ENCODE assay signal across 8 mouse cellular contexts in the genomic region with DNA sequence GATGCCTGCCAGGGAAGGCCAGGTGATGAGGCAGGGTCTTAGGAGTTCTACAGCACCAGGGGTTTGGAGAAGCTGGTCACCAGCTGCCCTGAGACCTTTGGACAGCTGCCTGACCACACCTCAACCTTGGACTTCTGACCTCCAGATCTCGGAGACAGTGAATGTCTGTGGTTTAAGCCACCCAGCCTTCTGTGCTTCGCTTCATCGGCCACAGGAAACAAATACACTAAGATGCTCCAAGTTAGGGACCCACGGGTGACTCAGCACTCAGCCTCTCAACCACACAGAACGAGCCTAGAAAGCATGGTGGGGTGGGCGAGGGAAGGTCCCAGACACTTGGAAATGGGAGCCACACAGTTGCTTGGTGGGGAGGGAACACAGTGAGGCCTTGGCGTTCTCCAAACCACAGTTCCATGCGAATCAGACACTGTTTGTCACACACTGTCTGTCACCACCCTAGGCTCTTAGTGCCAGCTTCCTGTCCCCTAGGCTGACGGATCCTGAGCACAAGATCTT.
DNase-seq lines count a peak whose midpoint lies in the region; ATAC-seq lines count a peak whose summit lies in the region.

No protein-coding gene starts in this region.

- intact Hi-C loops in heart, postnatal 36 days (cut with DNase I): no loop called here

- no peaks in the 10 kb centered on the region for H3K36me3 ChIP-seq in heart, embryonic 11.5 days (ENCODE audit: control insufficient read depth, insufficient read depth, low read length)
- H3K36me3 ChIP-seq in embryonic facial prominence, embryonic 15.5 days: no peaks in the 10 kb centered on the region
- H3K36me3 ChIP-seq in limb, embryonic 15.5 days: no peaks in the 10 kb centered on the region

- no peak overlapping the region for H3K4me3 ChIP-seq in heart, embryonic 11.5 days (ENCODE audit: low read depth, low read length)
- H3K4me3 ChIP-seq in embryonic facial prominence, embryonic 15.5 days (replicated peaks): no peak overlapping the region
- no peak overlapping the region for H3K4me3 ChIP-seq in limb, embryonic 15.5 days

- no peak for ATAC-seq in heart, embryonic 11.5 days (replicated peaks; ENCODE audit: insufficient number of reproducible peaks, low FRiP score, low TSS enrichment)
- no peak for ATAC-seq in embryonic facial prominence, embryonic 15.5 days (ENCODE audit: insufficient number of reproducible peaks, low FRiP score, low TSS enrichment, low read depth)
- ATAC-seq in limb, embryonic 15.5 days (ENCODE audit: insufficient number of reproducible peaks, low FRiP score, low TSS enrichment, low read depth): no peak

- DNase-seq in heart, postnatal 36 days: no peak
- peak; percentile 85 for DNase-seq in 416B (ENCODE audit: low read depth)
- DNase-seq in right cerebral cortex, postnatal 36 days (ENCODE audit: low spot score in 2 of 2): no peak
- no peak for DNase-seq in frontal cortex, adult 2 months (ENCODE audit: extremely low spot score in 1 of 2, low spot score in 1 of 2)
- DNase-seq in layer of hippocampus, postnatal 36 days: no peak

- H3K9me3 ChIP-seq in heart, embryonic 11.5 days (replicated peaks; ENCODE audit: control insufficient read depth, low read length): no peaks in the 10 kb centered on the region
- no peaks in the 10 kb centered on the region for H3K9me3 ChIP-seq in embryonic facial prominence, embryonic 15.5 days (replicated peaks)
- H3K9me3 ChIP-seq in limb, embryonic 15.5 days: no peaks in the 10 kb centered on the region

- 0 out of 2 replicates have a peak overlapping the region, but pooled peaks have one; percentile 22 for H3K27ac ChIP-seq in heart, embryonic 11.5 days (ENCODE audit: low read depth, low read length)
- H3K27ac ChIP-seq in embryonic facial prominence, embryonic 15.5 days (replicated peaks): peak overlapping the region; percentile 40
- H3K27ac ChIP-seq in limb, embryonic 15.5 days: peak overlapping the region; percentile 28; the same call in 1 of the 2 replicates

- peaks cover 23% of the 10 kb centered on the region for H3K4me1 ChIP-seq in heart, embryonic 11.5 days (ENCODE audit: control insufficient read depth, insufficient read depth, low read length)
- H3K4me1 ChIP-seq in embryonic facial prominence, embryonic 15.5 days: peaks cover 28% of the 10 kb centered on the region
- peaks cover 40% of the 10 kb centered on the region for H3K4me1 ChIP-seq in limb, embryonic 15.5 days

- WGBS in heart, embryonic 11.5 days (ENCODE audit: insufficient replicate concordance): 58% methylated on average over 9 of the region's 9 CpGs
- WGBS in embryonic facial prominence, embryonic 15.5 days: 62% methylated on average over 9 of the region's 9 CpGs
- WGBS in limb, embryonic 15.5 days: 70% methylated on average over 9 of the region's 9 CpGs

- H3K27me3 ChIP-seq in heart, embryonic 11.5 days (ENCODE audit: control insufficient read depth, insufficient read depth, low read length): peaks cover 7% of the 10 kb centered on the region
- H3K27me3 ChIP-seq in embryonic facial prominence, embryonic 15.5 days: no peaks in the 10 kb centered on the region
- H3K27me3 ChIP-seq in limb, embryonic 15.5 days: no peaks in the 10 kb centered on the region

- no peak overlapping the region for H3K4me2 ChIP-seq in heart, embryonic 11.5 days
- H3K4me2 ChIP-seq in embryonic facial prominence, embryonic 15.5 days (replicated peaks): no peak overlapping the region
- no peak overlapping the region for H3K4me2 ChIP-seq in limb, embryonic 15.5 days

- no peak overlapping the region for H3K9ac ChIP-seq in heart, embryonic 11.5 days (ENCODE audit: low read depth, low read length)
- no peak overlapping the region for H3K9ac ChIP-seq in embryonic facial prominence, embryonic 15.5 days
- no peak overlapping the region for H3K9ac ChIP-seq in limb, embryonic 15.5 days
